Mouse (Mus musculus) c-Kit-positive CD71-negative TER-119-negative erythroid progenitor cells, embryonic 14.5 days (primary cell): Measurements from ENCODE around the gene Exoc6.

Source experiments
- DNase-seq: peaks from one replicate; pipeline ENCODE4 v3.0.0-alpha.2; 2013; ENCODE audit warnings: low read depth

The Exoc6 gene

DNA sequence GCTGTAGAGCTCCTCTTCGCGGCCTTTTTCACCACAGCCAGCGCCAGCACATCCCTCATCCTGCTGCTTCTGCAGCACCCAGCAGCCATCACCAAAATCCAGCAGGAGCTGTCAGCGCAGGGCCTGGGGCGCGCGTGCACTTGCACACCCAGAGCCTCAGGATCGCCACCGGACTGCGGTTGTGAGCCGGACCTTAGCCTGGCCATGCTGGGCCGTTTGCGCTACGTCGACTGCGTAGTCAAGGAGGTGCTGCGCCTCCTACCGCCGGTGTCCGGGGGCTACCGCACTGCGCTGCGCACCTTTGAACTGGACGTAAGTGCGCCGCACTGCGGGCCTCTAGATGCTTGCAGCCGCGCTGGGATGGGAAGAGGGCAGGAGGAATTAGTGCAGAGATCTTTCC lies 140.5 kb downstream of the Exoc6 start:
- no peak for DNase-seq

DNA sequence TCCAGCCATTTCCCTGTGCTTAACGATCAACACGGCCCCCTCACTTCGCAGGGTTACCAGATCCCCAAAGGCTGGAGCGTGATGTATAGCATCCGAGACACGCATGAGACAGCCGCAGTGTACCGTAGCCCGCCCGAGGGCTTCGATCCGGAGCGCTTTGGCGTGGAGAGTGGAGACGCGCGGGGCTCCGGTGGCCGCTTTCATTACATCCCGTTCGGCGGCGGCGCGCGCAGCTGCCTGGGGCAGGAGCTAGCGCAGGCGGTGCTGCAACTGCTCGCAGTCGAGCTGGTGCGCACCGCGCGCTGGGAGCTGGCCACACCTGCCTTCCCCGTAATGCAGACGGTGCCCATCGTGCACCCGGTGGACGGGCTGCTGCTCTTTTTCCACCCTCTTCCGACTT lies 142.7 kb downstream of the Exoc6 start:
- no peak for DNase-seq

DNA sequence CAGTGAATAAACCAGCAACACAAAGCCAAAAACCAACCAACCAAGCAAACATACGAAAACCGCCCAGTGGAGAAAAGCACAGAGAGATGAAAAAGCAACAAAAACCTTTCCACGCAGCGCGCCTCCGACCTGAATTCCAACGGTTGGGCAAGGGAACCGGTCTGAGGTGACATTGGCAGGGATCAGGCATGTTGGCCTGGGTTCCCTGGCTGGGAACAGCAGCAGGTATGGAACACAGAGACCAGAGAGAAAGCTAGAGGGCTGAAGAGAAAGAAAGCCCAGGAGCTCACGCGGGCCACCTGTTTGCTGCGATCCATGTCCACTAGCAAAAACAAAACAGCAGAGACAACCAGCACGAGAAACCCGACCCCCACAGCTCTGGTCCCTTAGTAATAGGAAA lies 144.9 kb downstream of the Exoc6 start:
- no peak for DNase-seq

DNA sequence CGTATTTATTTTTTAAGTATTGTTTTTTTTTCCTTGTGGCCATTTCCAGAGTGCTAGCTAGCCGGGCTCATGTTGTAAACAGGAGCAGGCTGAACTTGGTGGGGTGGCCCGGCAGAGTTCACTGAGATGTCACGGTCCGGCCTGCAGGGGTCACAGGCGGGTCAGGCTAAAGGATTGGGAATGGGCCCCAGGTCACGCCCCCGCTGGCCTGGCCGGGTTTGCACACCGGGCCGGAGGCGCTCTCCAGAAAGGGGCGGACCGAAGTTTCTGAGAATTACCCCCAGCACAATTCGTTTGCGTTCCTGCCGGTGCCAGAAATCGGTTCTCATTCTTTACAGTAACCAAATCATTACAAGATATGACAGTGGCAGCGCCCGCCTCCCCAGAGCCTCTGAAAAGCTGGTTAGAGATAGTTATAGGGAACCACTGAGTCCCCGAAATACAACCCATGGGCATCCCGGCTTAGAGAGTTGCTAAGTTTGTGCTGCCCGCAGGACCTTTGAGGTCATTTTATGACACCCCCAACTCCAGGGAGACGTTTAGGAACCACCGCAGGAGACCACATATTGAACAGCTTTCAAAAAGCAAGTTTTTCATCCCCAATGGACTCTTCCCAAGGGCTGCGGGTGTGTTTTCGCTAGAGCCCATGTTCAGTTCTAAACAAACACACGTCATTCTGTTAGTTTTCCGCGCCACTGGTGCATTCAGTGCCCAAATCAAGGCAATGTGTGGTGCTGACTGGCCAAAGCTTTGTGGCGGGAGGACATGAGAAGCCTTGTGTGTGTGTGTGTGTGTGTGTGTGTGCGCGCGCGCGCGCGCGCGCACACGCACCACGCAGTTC lies 145.8 kb downstream of the Exoc6 start:
- no peak for DNase-seq

DNA sequence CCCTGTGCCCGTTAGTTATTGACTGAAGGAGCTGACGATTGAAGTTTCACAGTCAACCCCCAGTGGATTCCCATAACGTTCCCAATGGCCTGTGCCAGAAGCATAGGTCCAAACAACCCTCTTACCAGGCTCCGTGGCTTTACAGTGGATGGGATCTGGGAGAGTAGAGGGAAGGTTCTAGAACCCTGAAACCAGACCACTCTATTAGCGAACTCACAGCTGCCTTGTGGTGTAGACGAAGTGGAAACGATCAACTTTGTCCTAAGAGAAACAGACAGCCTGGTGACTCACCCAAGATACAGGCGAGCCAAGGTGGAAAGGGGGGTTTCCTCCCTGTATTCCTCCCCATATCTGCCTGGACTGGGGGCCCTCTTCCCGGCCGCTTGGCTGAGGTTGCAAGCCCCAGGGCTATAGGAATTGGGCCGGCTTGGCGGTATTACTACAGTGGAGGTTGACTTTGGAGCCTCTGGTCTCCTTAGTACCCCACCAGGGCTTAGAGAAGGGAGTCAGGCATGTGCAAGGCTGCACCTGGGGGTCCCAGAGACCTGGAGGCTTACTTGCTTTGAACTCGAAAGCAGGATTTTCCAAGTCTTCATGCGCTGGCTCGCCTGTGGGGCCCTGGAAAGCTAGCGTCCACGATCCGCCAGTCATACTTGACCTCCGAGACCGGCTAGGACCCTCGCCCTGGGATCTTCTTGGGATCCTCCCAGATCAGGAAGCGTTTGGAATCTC lies 146.6 kb downstream of the Exoc6 start:
- no peak for DNase-seq

DNA sequence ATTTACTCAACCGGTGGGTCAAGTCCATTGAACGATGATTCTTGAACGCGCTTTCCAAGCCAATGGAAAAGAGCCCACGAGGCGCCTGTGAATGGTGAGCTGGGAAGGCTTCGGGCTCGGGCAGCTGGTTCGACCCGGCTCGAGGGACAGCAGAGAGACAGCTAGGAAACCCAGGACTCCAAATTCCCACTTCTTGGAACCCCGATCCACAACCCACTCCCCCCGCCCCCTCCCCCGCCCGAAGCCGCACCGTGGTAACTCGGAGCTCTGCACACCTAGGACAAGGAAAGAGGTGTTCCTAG lies 147.1 kb downstream of the Exoc6 start:
- DNase-seq = no peak

DNA sequence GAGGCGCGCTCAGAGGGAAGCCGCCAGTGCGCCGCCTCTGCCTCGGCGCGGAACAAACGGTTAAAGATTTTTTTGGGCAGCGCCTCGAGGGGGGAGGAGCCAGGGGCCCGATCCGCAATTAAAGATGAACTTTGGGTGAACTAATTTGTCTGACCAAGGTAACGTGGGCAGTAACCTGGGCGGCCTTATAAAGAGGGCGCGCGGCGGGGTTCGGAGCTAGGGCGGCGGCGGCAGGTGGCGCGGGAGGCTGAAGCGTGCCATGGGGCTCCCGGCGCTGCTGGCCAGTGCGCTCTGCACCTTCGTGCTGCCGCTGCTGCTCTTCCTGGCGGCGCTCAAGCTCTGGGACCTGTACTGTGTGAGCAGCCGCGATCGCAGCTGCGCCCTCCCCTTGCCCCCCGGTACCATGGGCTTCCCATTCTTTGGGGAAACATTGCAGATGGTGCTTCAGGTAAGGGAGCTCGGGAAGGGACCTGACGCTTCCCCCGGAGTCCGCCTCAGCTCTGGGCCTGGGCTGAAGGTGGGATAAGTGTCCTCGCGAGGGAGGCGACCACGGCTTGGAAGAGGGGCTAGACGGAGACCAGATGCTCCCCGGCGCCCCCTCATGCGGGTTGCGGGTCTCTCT lies 147.5 kb downstream of the Exoc6 start, which contains the start of gene Cyp26a1:
Gene Cyp26a1 (plus strand): TSS at position 148 of the 622 bp plus-strand sequence.
- DNase-seq = no peak

DNA sequence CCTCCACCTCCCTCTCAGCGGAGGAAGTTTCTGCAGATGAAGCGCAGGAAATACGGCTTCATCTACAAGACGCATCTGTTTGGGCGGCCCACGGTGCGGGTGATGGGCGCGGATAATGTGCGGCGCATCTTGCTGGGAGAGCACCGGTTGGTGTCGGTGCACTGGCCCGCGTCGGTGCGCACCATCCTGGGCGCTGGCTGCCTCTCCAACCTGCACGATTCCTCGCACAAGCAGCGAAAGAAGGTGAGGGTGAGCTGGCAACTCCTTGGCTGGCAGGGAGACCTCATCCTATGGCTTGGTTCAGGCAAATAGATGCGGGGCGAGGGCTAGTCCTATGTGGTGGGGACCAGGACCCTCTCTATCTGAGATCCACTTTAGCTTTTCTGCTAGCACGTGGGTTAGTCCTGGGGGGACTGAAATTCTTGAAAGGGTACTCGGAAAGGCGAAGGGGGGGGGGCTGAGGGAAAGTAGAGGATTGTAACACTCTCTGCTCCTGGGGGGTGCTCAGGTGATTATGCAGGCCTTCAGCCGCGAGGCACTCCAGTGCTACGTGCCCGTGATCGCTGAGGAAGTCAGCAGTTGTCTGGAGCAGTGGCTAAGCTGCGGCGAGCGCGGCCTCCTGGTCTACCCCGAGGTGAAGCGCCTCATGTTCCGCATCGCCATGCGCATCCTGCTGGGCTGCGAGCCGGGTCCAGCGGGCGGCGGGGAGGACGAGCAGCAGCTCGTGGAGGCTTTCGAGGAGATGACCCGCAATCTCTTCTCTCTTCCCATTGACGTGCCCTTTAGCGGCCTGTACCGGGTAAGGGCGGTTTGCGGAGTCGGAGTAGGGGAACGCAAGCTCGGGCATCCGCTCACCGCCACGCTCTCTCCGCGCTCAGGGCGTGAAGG lies 148.3 kb downstream of the Exoc6 start:
- no peak for DNase-seq

DNA sequence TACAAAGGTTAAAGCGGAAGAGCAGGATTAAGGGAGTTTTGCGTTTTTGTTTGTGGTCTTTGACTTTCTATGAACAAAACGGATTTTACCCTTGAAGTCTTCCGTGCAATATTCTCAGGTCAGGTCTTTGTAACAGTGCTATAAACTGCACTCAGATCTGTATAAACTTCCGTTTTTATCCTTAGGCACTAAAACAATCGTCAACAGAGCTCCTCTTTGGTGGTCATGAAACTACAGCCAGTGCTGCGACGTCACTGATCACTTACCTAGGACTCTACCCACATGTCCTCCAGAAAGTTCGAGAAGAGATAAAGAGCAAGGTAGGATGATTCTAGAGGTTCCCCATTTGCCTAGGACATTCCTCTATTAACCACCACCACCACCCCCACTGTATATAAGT lies 149.5 kb downstream of the Exoc6 start:
- DNase-seq = no peak

DNA sequence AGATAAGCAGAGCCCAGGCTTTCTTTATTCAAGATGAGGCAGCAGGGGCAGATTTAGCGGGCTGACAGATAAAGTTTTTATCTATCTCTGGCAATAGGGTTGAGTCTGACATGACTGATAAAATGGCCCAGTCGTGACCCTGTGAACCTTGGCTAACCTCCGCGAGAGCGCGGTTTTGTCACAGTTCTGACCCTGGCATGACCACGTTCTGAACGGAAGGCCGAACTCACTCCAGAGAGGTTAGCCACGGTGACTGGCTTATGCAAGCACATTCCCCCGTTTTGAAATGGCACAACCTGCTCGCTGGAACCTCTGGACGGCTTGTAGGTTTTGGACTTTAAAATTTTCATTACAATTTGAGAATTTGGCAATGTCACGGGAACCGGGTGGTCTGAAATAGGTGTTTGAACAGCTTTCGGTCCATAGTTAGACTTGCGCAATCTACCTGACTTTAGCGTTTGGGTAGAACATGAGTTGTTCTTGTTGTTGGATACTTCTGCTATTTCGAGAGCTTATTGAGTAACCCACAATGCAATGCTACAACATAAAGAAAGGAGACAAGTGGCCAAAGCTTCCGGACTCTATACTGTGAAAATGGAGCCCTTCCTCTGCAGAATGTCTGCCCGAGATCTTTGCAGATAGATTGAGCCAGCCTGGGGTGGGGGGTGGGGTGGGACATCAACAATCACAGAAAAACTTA lies 152.3 kb downstream of the Exoc6 start:
- no peak for DNase-seq

DNA sequence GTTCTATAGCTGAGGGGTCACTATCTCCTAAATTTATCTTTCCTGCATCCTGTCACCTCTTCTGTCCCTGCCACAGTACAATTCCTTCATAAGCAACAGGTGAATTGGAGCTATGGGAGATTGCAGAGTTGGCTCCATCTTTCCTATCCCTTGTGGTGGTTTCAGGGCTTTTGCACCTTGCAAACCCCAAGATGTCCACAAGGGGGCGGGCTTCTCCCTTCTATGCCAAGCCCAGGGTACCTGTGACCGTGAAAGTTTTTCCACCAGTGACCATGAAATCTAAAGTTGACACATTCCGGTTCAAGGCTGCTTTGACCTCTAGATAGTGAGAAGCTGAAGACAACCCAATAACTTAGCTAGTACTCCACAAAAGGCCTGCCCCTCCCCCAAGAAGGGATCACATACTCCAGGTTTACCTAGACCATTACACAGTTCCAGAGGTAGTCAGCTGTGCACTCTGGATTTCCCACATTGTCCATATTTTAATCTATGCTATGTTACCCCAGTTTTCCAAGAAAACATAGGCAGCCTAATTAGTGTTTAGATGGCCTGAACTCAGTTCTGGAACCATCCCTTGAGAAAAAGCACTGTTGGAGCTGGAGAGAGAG lies 153.8 kb downstream of the Exoc6 start:
- no peak for DNase-seq

DNA sequence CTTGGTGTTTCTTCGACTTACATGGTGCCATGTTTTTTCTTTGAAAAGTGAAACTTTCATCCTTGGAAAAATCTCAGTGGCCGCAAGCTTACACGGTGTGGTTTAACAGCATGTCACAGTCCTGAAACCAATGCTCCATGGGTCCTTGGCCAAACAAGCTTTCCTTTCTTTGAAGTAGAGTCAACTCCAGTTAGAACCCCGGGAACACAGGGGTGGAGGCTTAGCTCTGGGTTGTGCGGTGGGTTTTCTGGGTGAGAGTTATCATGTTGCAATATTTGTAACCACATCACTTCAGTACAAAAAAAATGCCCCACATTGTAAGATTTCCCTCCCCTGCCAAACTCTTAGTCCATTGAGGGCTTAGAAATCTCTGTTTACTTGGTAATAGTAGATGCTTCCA lies 155.5 kb downstream of the Exoc6 start:
- DNase-seq = no peak

DNA sequence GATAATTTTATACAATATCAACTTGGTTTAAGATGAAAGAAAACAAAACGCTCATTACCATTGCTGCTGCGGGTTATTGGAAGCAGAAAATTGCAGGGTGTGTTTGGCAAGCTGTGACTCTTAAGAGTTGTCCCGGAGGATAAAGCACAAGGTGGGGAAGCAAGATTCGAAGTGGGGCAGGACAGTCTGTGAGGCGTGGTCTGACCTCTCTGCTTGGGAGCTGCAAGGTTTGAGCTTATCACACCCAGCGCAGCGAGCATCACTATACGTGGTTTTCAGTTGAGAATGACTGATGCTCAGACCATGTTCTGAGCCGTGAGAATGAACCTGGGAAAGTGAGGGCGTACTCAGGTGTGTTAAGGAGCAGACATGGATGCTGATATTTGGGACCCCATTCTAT lies 164.5 kb downstream of the Exoc6 start:
- no peak for DNase-seq

DNA sequence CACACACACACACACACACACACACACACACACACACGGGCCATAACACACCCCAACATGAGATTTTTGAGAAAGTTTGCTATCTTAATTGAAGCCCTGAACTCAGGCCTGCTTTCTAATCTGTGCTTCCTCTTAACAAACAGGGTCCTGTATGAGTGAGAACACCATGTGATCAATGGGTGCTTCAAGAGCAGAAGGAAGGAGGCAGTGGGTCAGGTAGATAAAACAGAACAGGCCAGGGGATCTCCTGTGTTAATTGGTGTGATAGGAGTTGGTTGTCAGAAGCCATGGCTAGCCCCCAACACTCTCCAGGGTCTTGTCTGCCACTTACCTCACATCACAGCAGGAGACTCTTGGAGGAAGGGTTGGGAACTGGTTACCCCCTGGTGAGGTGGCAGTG lies 165.8 kb downstream of the Exoc6 start:
- no peak for DNase-seq

DNA sequence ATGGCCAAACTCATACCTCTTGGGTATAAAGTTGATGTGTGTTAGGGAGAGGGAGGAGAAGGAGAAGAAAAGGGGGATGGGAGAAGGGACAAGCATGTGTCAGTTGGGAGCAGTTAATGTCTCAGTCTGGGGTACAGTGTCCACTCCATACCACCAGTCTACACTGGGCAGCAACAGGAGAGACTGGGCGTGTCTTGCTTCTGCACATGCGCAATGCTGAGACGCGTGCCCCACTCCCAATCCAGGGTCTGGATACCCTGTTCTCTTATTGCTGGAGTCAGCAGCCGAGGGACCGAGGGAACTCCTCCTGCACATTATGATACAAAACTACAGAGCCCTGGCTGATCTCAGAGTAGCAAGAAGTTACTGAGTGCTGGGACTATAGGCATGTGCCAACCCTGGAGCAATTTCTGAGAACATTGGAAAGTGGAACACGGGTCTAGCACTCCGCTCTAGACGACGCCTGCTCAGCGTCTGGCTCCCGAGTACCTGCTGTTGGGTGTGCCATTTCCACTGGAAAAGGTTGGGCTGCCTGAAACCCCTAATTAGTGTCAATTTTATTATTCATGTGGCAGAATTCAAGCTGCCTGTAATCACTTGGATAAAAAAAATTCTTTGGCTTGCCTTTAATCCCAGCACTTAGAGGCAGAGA lies 166.4 kb downstream of the Exoc6 start:
- DNase-seq = no peak

DNA sequence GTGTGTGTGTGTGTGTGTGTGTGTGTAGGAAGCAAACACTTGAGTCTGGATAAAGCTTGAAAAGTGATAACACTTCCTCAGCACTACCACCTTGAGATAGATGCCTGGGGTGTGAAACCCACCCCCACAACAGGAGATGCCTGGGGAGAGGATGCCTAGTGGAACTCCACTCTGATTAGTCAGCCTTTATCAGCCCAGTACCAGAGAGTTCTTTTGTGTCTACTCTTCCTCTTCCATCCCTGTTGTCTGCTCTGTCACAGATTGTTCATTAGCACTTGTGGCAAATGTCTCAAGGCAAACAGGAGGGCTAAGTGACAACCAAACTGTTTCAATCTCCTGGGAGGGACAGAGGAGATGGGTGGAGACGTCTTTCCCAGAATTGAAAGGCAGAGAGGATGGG lies 168.9 kb downstream of the Exoc6 start:
- DNase-seq = no peak

DNA sequence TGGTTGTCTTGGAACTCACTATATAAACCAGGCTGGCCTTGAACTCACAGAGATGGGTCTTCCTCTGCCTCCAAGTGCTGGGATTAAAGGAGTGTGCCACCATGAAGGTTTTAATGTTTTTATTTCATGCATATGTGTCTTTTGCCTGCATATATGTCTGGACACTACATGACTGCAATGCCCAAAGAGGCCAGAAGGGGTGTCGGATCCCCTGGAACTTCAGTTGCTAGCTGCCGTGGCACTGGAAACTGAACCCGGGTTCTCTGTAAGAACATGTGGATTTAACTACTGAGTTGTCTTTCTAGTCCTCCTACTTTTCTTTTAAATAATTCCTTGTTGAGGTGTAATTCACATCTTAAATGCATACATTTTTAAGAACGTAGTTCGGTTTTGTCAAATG lies 174.4 kb downstream of the Exoc6 start:
- DNase-seq = no peak

DNA sequence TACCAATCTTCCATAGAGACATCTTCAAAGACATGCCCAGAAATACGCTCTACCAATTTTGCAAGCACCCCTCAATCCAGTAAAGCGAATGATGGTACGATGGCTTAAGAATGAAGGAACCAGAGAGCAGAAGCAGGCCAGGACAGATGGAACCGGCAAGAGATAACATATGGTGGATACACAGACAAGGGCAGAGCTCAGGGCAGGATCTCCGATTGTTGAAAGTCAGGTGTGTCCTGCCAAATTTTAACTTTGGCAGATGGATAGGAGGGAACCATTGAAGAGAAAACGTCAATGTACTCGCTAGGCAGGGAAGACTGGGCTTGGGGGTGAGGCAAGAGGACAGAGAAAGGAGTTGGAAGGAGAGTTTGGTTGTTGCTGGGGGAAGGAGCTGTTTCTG lies 176.4 kb downstream of the Exoc6 start:
- DNase-seq = no peak

DNA sequence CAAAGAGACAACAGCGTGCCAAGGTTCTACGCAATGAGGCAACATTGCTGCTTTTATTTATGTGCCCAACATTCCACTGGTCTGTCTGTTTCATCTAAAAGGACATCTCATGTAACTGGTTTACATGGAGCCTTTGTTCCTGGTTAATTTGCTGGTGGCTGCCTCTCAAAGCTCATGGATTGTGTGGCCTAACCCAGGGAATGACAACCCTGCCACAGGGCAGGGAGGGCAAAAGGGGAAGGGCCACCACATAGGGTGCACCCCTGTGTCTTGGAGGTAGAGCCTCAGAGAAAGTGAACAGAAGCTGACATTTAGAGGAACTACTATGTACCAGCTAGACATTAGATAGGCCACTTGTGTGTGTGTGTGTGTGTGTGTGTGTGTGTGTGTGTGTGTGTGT lies 177.1 kb downstream of the Exoc6 start:
- DNase-seq = no peak
